In genomic region chr6:52796035-52796598, GRCm38 (mm10) we compare ENCODE assay signal across 9 mouse cellular contexts.
DNase-seq lines count a peak whose midpoint lies in the region; ATAC-seq lines count a peak whose summit lies in the region.
"Had no signal": no experiment of that assay in that cellular context is flagged by ENCODE, and none has a peak within 500 bp of the region (broad histone marks: within the 10 kb centered on the region; RNA-seq: fewer than 3 reads in every experiment).

No protein-coding gene starts in this region.

- peak overlapping the region; percentile 8; the same call in 1 of the 2 replicates for H3K9ac ChIP-seq in limb, embryonic 11.5 days (ENCODE audit: low read length)
- H3K9ac ChIP-seq: liver, embryonic 14.5 days had no signal

- peak; percentile 16 for DNase-seq in adrenal gland, postnatal 25 days
- DNase-seq in adrenal gland, adult 18-20 months (ENCODE audit: low spot score in 2 of 2): no peak
- DNase-seq in ovary, postnatal 36 days (ENCODE audit: low spot score): peak; percentile 27
- no peak for DNase-seq in ovary, adult 18-20 months (ENCODE audit: low spot score)
- DNase-seq in heart, postnatal 14 days: peak; percentile 24 to 40
- no peak for DNase-seq in limb, embryonic 11.5 days (ENCODE audit: low spot score)
- DNase-seq in testis, postnatal 14 days (ENCODE audit: low spot score): no peak

- H3K36me3 ChIP-seq in limb, embryonic 11.5 days (ENCODE audit: control insufficient read depth, insufficient read depth, low read length): no peaks in the 10 kb centered on the region

- intact Hi-C loops in heart, postnatal 14 days (cut with DNase I): no loop called here

- H3K27me3 ChIP-seq in limb, embryonic 11.5 days (ENCODE audit: control insufficient read depth, insufficient read depth, low read length): no peaks in the 10 kb centered on the region

- H3K4me2 ChIP-seq in limb, embryonic 11.5 days (ENCODE audit: low read depth, severe bottlenecking): no peak overlapping the region; the same call in 1 of the 2 replicates

- no peaks in the 10 kb centered on the region for H3K9me3 ChIP-seq in limb, embryonic 11.5 days (ENCODE audit: control insufficient read depth, low read length)

- H3K4me1 ChIP-seq in limb, embryonic 11.5 days (ENCODE audit: control insufficient read depth, insufficient read depth, low read length): peaks cover 44% of the 10 kb centered on the region

- WGBS in limb, embryonic 11.5 days: 65% methylated on average over 9 of the region's 9 CpGs

- peak overlapping the region; percentile 78 for H3K27ac ChIP-seq in limb, embryonic 11.5 days (replicated peaks; ENCODE audit: low read depth, low read length)
- H3K27ac ChIP-seq: liver, embryonic 14.5 days had no signal

- no peak overlapping the region for H3K4me3 ChIP-seq in limb, embryonic 11.5 days (ENCODE audit: low read depth, low read length)

- no peak for ATAC-seq in limb, embryonic 11.5 days (ENCODE audit: insufficient number of reproducible peaks, low FRiP score, low TSS enrichment, low read depth)
- ATAC-seq in activated CD4-positive, CD25-positive, alpha-beta regulatory T cell, adult 4 months: no peak

Comparison
In these comparisons a context has a peak if more than half of its experiments do, and no peak if none do; other contexts are left out.
1. DNase-seq: peak in adrenal gland, postnatal 25 days (single experiment), ovary, postnatal 36 days (single experiment) and heart, postnatal 14 days (2 of 2); none in adrenal gland, adult 18-20 months (0 of 2), ovary, adult 18-20 months (single experiment), limb, embryonic 11.5 days (single experiment) and testis, postnatal 14 days (single experiment).